ENCODE assay signal across 27 mouse cellular contexts in genomic region chr8:79724589-79724988, GRCm38 (mm10). TPM values are rescaled to one million over a fixed set of nuclear protein-coding genes. Genes with fewer than 3 reads are reported as not detected.
DNase-seq lines count a peak whose midpoint lies in the region; ATAC-seq and TF ChIP-seq lines count a peak whose summit lies in the region.
"Had no signal": no experiment of that assay in that cellular context is flagged by ENCODE, and none has a peak within 500 bp of the region (broad histone marks: within the 10 kb centered on the region; RNA-seq: fewer than 3 reads in every experiment).

No protein-coding gene starts in this region.

- no peak overlapping the region for H3K27ac ChIP-seq in thymus, adult 2 months (ENCODE audit: control insufficient read depth, insufficient read depth, low read length)
- H3K27ac ChIP-seq: forebrain, embryonic 13.5 days; heart, embryonic 13.5 days; hindbrain, postnatal 0 days; left cerebral cortex, adult 2 months; limb, embryonic 12.5 days; liver, embryonic 15.5 days; lung, embryonic 15.5 days; midbrain, embryonic 12.5 days; neural tube, embryonic 13.5 days had no signal

- DNase-seq in thymus, adult 2 months, result peak; percentile 23
- no peak for DNase-seq in thymus, adult 18-20 months
- DNase-seq in T-cell, adult 2 months (ENCODE audit: low spot score), result peak; percentile 12
- DNase-seq in kidney, adult 18-20 months, result no peak
- DNase-seq in adrenal gland, adult 18-20 months (ENCODE audit: low spot score in 2 of 2), result no peak
- DNase-seq in heart, postnatal 14 days, result no peak
- DNase-seq: adrenal gland, adult 8-10 months; cerebellum, adult 2 months; cerebellum, postnatal 14 days; gastrocnemius, postnatal 10 days; heart, postnatal 10 days; kidney, adult 11 months; kidney, postnatal 14 days; layer of hippocampus, adult 9-11 months had no signal

- no peak for TF ChIP-seq CTCF in thymus, adult 2 months (IDR thresholded peaks at IDR 0.05; ENCODE audit: borderline replicate concordance, control insufficient read depth, extremely low read depth, insufficient read depth, low read length, poor library complexity)

- no peaks in the 10 kb centered on the region for H3K4me1 ChIP-seq in thymus, adult 2 months (replicated peaks; ENCODE audit: control insufficient read depth, insufficient read depth, low read length)
- H3K4me1 ChIP-seq: forebrain, embryonic 13.5 days; liver, embryonic 15.5 days; lung, embryonic 15.5 days; midbrain, embryonic 12.5 days; neural tube, embryonic 13.5 days had no signal

- H3K4me3 ChIP-seq in thymus, adult 2 months (ENCODE audit: control insufficient read depth, insufficient read depth, low read length), result no peak overlapping the region
- H3K4me3 ChIP-seq: forebrain, embryonic 13.5 days; heart, embryonic 13.5 days; left cerebral cortex, adult 2 months; limb, embryonic 12.5 days; liver, embryonic 15.5 days; lung, embryonic 15.5 days; midbrain, embryonic 12.5 days; myocyte; neural tube, embryonic 13.5 days had no signal

- no peaks in the 10 kb centered on the region for H3K27me3 ChIP-seq in thymus, adult 2 months (ENCODE audit: control insufficient read depth, insufficient read depth, low read length)
- H3K27me3 ChIP-seq: forebrain, embryonic 13.5 days; heart, embryonic 13.5 days; limb, embryonic 12.5 days; liver, embryonic 15.5 days; lung, embryonic 15.5 days; midbrain, embryonic 12.5 days; neural tube, embryonic 13.5 days had no signal

- intact Hi-C loops in heart, postnatal 14 days (cut with DNase I), result no loop called here

- TF ChIP-seq POLR2A in thymus, adult 2 months (IDR thresholded peaks at IDR 0.05; ENCODE audit: control insufficient read depth, extremely low read depth, insufficient read depth, low read length, poor library complexity), result no peak

- peak; percentile 51 for ATAC-seq in CD4-positive, CD25-positive, alpha-beta regulatory T cell, adult 4 months
- 0 out of 2 replicates have a peak, but pooled peaks have one; percentile 41 for ATAC-seq in megakaryocyte-erythroid progenitor cell, adult 5-6 weeks (replicated peaks; ENCODE audit: low FRiP score, low TSS enrichment, poor library complexity, severe bottlenecking)
- ATAC-seq: activated CD4-positive, CD25-positive, alpha-beta regulatory T cell, adult 4 months; forebrain, embryonic 13.5 days; hindbrain, postnatal 0 days had no signal

- peaks cover 8% of the 10 kb centered on the region for H3K36me3 ChIP-seq in thymus, adult 2 months (ENCODE audit: control insufficient read depth, insufficient read depth, low read length)

- 20% methylated on average over 3 of the region's 3 CpGs for WGBS in thymus, adult 2 months

RNA-seq across cellular contexts. Expression of gene Anapc10, which starts 13.0 kb away (rescaled TPM):
- polyA plus RNA-seq in thymus, adult 2 months (2012; rRNA removed), result 0.93 and 2.6 TPM in 2 replicates
- 10 to 100 TPM; 19.5 to 29.4 TPM for polyA plus RNA-seq in CD4-positive, CD25-positive, alpha-beta regulatory T cell, adult 4 months (2017; shearing (Covaris generic))
- 7.3 and 33.3 TPM in 2 replicates for total RNA-seq in megakaryocyte-erythroid progenitor cell, adult 5-6 weeks (2014; fragmentation: Nextera tagmentation)
- 13.2 TPM in 2 replicates for total RNA-seq in megakaryocyte-erythroid progenitor cell, adult 5-6 weeks (2017)
- 10 to 100 TPM in 1 of 2 experiments, 1 to 10 TPM in 1; 8.3 to 10.6 TPM for total RNA-seq in adrenal gland, adult 18-20 months (2021)
- total RNA-seq in heart, postnatal 14 days (2021), result 1 to 10 TPM; 4.5 to 5.0 TPM

RNA-seq across cellular contexts. Expression of gene Abce1, which starts 13.0 kb away (rescaled TPM):
- polyA plus RNA-seq in thymus, adult 2 months (2012; rRNA removed), result 18.2 and 20.2 TPM in 2 replicates
- polyA plus RNA-seq in CD4-positive, CD25-positive, alpha-beta regulatory T cell, adult 4 months (2017; shearing (Covaris generic)), result 10 to 100 TPM; 68.6 to 83.1 TPM
- total RNA-seq in megakaryocyte-erythroid progenitor cell, adult 5-6 weeks (2014; fragmentation: Nextera tagmentation), result 221 and 233 TPM in 2 replicates
- 334 and 335 TPM in 2 replicates for total RNA-seq in megakaryocyte-erythroid progenitor cell, adult 5-6 weeks (2017)
- total RNA-seq in adrenal gland, adult 18-20 months (2021), result 10 to 100 TPM; 68.9 to 84.2 TPM
- total RNA-seq in heart, postnatal 14 days (2021), result 10 to 100 TPM; 45.8 to 54.2 TPM

Comparison
In these comparisons a context has a peak if more than half of its experiments do, and no peak if none do; other contexts are left out.
1. DNase-seq: peak in thymus, adult 2 months (single experiment) and T-cell, adult 2 months (single experiment); none in thymus, adult 18-20 months (0 of 2), kidney, adult 18-20 months (single experiment), adrenal gland, adult 18-20 months (0 of 2) and heart, postnatal 14 days (0 of 2).